Mouse (Mus musculus) midbrain, embryonic 12.5 days (tissue): Measurements from ENCODE around the gene Ccdc149. TPM values are rescaled to one million over a fixed set of nuclear protein-coding genes. Genes with fewer than 3 reads are reported as not detected.

ENCODE experiments used
- ATAC-seq: fragments of 200-750 bp; cut with Nextera tagmentation; 2 replicates; pipeline ENCODE4 v1.8.0; 2017; ENCODE audit warnings: low read depth, moderate TSS enrichment, moderate library complexity; ENCODE audit not compliant: low FRiP score
- H3K27ac ChIP-seq: fragments of 300-500 bp; sonication (generic); replicated peaks from 2 replicates; pipeline ENCODE4 v1.5.1; 2016; ENCODE audit warnings: mild to moderate bottlenecking
- H3K27me3 ChIP-seq: fragments of 300-500 bp; sonication (generic); 2 replicates; pipeline ENCODE4 v1.6.1; 2016; ENCODE audit warnings: mild to moderate bottlenecking
- H3K36me3 ChIP-seq: fragments of 300-500 bp; sonication (generic); 2 replicates; pipeline ENCODE4 v1.6.1; 2016
- H3K4me1 ChIP-seq: fragments of 300-500 bp; sonication (generic); 2 replicates; pipeline ENCODE4 v1.6.1; 2016
- H3K4me2 ChIP-seq: fragments of 300-500 bp; sonication (generic); replicated peaks from 2 replicates; pipeline ENCODE4 v1.6.1; 2016; ENCODE audit warnings: mild to moderate bottlenecking, moderate library complexity
- H3K4me3 ChIP-seq: fragments of 300-500 bp; sonication (generic); 2 replicates; pipeline ENCODE4 v1.5.1; 2016; ENCODE audit warnings: mild to moderate bottlenecking
- H3K9ac ChIP-seq: fragments of 300-500 bp; sonication (generic); replicated peaks from 2 replicates; pipeline ENCODE4 v1.6.1; 2016; ENCODE audit warnings: mild to moderate bottlenecking, moderate library complexity
- H3K9me3 ChIP-seq: fragments of 300-500 bp; sonication (generic); 2 replicates; pipeline ENCODE4 v1.6.1; 2016; ENCODE audit warnings: mild to moderate bottlenecking
- WGBS: fragments of 180-500 bp; shearing (Covaris S2); methylation state at CpG from one replicate; pipeline ENCODE4 v1.1.7; 2016; 5-methylcytosine and 5-hydroxymethylcytosine counted together
- polyA plus RNA-seq: library from polyadenylated mRNA; unstranded; fragments of >200 nt; fragmentation: Nextera tagmentation; extraction: Ambion mirVana; gene quantifications from 2 replicates; pipeline ENCODE4 v1.2.1, GENCODE M21; 2016

Gene Ccdc149
- 5.1 and 6.3 TPM in 2 replicates for polyA plus RNA-seq

- peak; percentile 91 for ATAC-seq
- Histone ChIP-seq H3K9ac (peak within 1 kb of the TSS; percentile 86), H3K4me1 (peaks cover 8% of the 10 kb centered on the region), H3K36me3 (no peaks in the 10 kb centered on the region), H3K27me3 (peaks cover 11% of the 10 kb centered on the region; the same call in 1 of the 2 replicates), H3K4me3 (peak within 1 kb of the TSS; percentile 71), H3K4me2 (peak within 1 kb of the TSS; percentile 84), H3K9me3 (no peaks in the 10 kb centered on the region), H3K27ac (peak within 1 kb of the TSS; percentile 52)
- under 1% methylated on average over 61 of the region's 65 CpGs for WGBS
Observed at GRCm38 (mm10) chr5:52470991-52471801, at the start of gene Ccdc149. Gene Ccdc149, minus strand, starts transcription at chr5:52471521.

GRCm38 (mm10) chr5:52519921-52520320 lies 48.6 kb upstream of the Ccdc149 start:
- WGBS = 87% methylated on average over 2 of the region's 2 CpGs
- H3K4me3 ChIP-seq = no peak overlapping the region
- no peaks in the 10 kb centered on the region for H3K9me3 ChIP-seq
- 0 out of 2 replicates have a peak, but pooled peaks cover 4% of the 10 kb centered on the region for H3K4me1 ChIP-seq
- H3K27me3 ChIP-seq = peaks cover 13% of the 10 kb centered on the region
- no peak for ATAC-seq
- no peak overlapping the region for H3K27ac ChIP-seq
- H3K36me3 ChIP-seq = no peaks in the 10 kb centered on the region
- H3K9ac ChIP-seq = no peak overlapping the region
- no peak overlapping the region for H3K4me2 ChIP-seq

- Histone ChIP-seq H3K4me3 (peak overlapping the region; percentile 37), H3K4me1 (0 out of 2 replicates have a peak, but pooled peaks cover 4% of the 10 kb centered on the region), H3K4me2 (peak overlapping the region; percentile 61), H3K27ac (no peak overlapping the region), H3K9ac (peak overlapping the region; percentile 35; the same call in 1 of the 2 replicates), H3K27me3 (peaks cover 18% of the 10 kb centered on the region), H3K36me3 (no peaks in the 10 kb centered on the region), H3K9me3 (no peaks in the 10 kb centered on the region)
- peak; percentile 67 for ATAC-seq
- 18% methylated on average over 21 of the region's 21 CpGs for WGBS
Observed at GRCm38 (mm10) chr5:52516072-52516476, 44.8 kb upstream of the Ccdc149 start.

GRCm38 (mm10) chr5:52515246-52516021 lies 44.1 kb upstream of the Ccdc149 start:
- Histone ChIP-seq H3K4me3 (peak overlapping the region; percentile 37), H3K4me2 (peak overlapping the region; percentile 61), H3K9me3 (no peaks in the 10 kb centered on the region), H3K27ac (no peak overlapping the region), H3K36me3 (no peaks in the 10 kb centered on the region), H3K9ac (peak overlapping the region; percentile 35; the same call in 1 of the 2 replicates), H3K27me3 (peaks cover 18% of the 10 kb centered on the region), H3K4me1 (0 out of 2 replicates have a peak, but pooled peaks cover 4% of the 10 kb centered on the region)
- 24% methylated on average over 22 of the region's 22 CpGs for WGBS
- peak; percentile 57 for ATAC-seq

- Histone ChIP-seq H3K27me3 (peaks cover 5% of the 10 kb centered on the region; the same call in 1 of the 2 replicates), H3K9me3 (no peaks in the 10 kb centered on the region), H3K4me1 (0 out of 2 replicates have a peak, but pooled peaks cover under 1% of the 10 kb centered on the region), H3K4me3 (no peak overlapping the region), H3K27ac (no peak overlapping the region), H3K9ac (no peak overlapping the region), H3K4me2 (no peak overlapping the region), H3K36me3 (no peaks in the 10 kb centered on the region)
- ATAC-seq = no peak
- WGBS = 78% methylated on average over 3 of the region's 3 CpGs
Observed at GRCm38 (mm10) chr5:52511089-52511488, 39.8 kb upstream of the Ccdc149 start.

- ATAC-seq = no peak
Observed at GRCm38 (mm10) chr5:52509416-52509815, 38.1 kb upstream of the Ccdc149 start.

GRCm38 (mm10) chr5:52504666-52505065 lies 33.3 kb upstream of the Ccdc149 start:
- Histone ChIP-seq H3K4me2 (no peak overlapping the region), H3K27ac (no peak overlapping the region), H3K9me3 (no peaks in the 10 kb centered on the region), H3K4me1 (no peaks in the 10 kb centered on the region), H3K9ac (no peak overlapping the region), H3K4me3 (no peak overlapping the region), H3K27me3 (no peaks in the 10 kb centered on the region), H3K36me3 (no peaks in the 10 kb centered on the region)
- WGBS = 90% methylated on average over 13 of the region's 13 CpGs
- no peak for ATAC-seq

More at GRCm38 (mm10) chr5:52509416-52509815, 38.1 kb upstream of the Ccdc149 start:
- Histone ChIP-seq H3K27ac (no peak overlapping the region), H3K9me3 (no peaks in the 10 kb centered on the region), H3K4me3 (no peak overlapping the region), H3K4me1 (no peaks in the 10 kb centered on the region), H3K9ac (no peak overlapping the region), H3K4me2 (no peak overlapping the region), H3K36me3 (no peaks in the 10 kb centered on the region), H3K27me3 (peaks cover 5% of the 10 kb centered on the region; the same call in 1 of the 2 replicates)
- 94% methylated on average over 6 of the region's 6 CpGs for WGBS

GRCm38 (mm10) chr5:52504148-52504547 lies 32.8 kb upstream of the Ccdc149 start:
- no peaks in the 10 kb centered on the region for H3K36me3 ChIP-seq
- H3K27ac ChIP-seq = no peak overlapping the region
- no peak for ATAC-seq
- H3K4me2 ChIP-seq = no peak overlapping the region
- H3K27me3 ChIP-seq = no peaks in the 10 kb centered on the region
- H3K9me3 ChIP-seq = no peaks in the 10 kb centered on the region
- H3K9ac ChIP-seq = no peak overlapping the region
- no peak overlapping the region for H3K4me3 ChIP-seq
- 92% methylated on average over 11 of the region's 11 CpGs for WGBS
- H3K4me1 ChIP-seq = no peaks in the 10 kb centered on the region

- Histone ChIP-seq H3K4me2 (no peak overlapping the region), H3K27ac (no peak overlapping the region), H3K9me3 (no peaks in the 10 kb centered on the region), H3K27me3 (no peaks in the 10 kb centered on the region), H3K4me3 (no peak overlapping the region), H3K36me3 (no peaks in the 10 kb centered on the region), H3K4me1 (peaks cover 4% of the 10 kb centered on the region; the same call in 1 of the 2 replicates), H3K9ac (no peak overlapping the region)
- ATAC-seq = no peak
- 72% methylated on average over 12 of the region's 14 CpGs for WGBS
Observed at GRCm38 (mm10) chr5:52495671-52496070, 24.4 kb upstream of the Ccdc149 start.

- Histone ChIP-seq H3K9me3 (no peaks in the 10 kb centered on the region), H3K4me3 (no peak overlapping the region), H3K27ac (no peak overlapping the region), H3K9ac (no peak overlapping the region), H3K4me2 (no peak overlapping the region), H3K27me3 (no peaks in the 10 kb centered on the region), H3K36me3 (no peaks in the 10 kb centered on the region), H3K4me1 (peaks cover 4% of the 10 kb centered on the region; the same call in 1 of the 2 replicates)
- ATAC-seq = no peak
- WGBS = 90% methylated on average over 6 of the region's 6 CpGs
Observed at GRCm38 (mm10) chr5:52491496-52491895, 20.2 kb upstream of the Ccdc149 start.

GRCm38 (mm10) chr5:52487559-52488430 lies 16.5 kb upstream of the Ccdc149 start:
- H3K4me1 ChIP-seq = no peaks in the 10 kb centered on the region
- no peaks in the 10 kb centered on the region for H3K36me3 ChIP-seq
- no peak overlapping the region for H3K9ac ChIP-seq
- no peak overlapping the region for H3K27ac ChIP-seq
- no peaks in the 10 kb centered on the region for H3K9me3 ChIP-seq
- no peak overlapping the region for H3K4me3 ChIP-seq
- no peak for ATAC-seq
- no peaks in the 10 kb centered on the region for H3K27me3 ChIP-seq
- WGBS = 90% methylated on average over 13 of the region's 13 CpGs
- no peak overlapping the region for H3K4me2 ChIP-seq
